ENCODE assay signal across 9 mouse cellular contexts in genomic region chr10:117209469-117209938, GRCm38 (mm10). TPM values are rescaled to one million over a fixed set of nuclear protein-coding genes. Genes with fewer than 3 reads are reported as not detected.
A peak's percentile ranks its signal among the peaks of the same experiment; 100 is the strongest.
DNase-seq lines count a peak whose midpoint lies in the region; ATAC-seq and TF ChIP-seq lines count a peak whose summit lies in the region.
"Had no signal": no experiment of that assay in that cellular context is flagged by ENCODE, and none has a peak within 500 bp of the region (broad histone marks: within the 10 kb centered on the region; RNA-seq: fewer than 3 reads in every experiment).

No protein-coding gene starts in this region.

- DNase-seq in thymus, adult 2 months = peak; percentile 40
- no peak for DNase-seq in thymus, adult 18-20 months
- peak; percentile 75 for DNase-seq in c-Kit-positive CD71-positive TER-119-positive erythroid progenitor cells, embryonic 14.5 days (ENCODE audit: low spot score)
- peak; percentile 87 for DNase-seq in forebrain, embryonic 14.5 days (ENCODE audit: low spot score)
- DNase-seq in liver, postnatal 0 days = peak; percentile 64
- DNase-seq in left cerebral cortex, postnatal 36 days (ENCODE audit: low spot score in 2 of 2) = no peak

- H3K9ac ChIP-seq in forebrain, embryonic 14.5 days (ENCODE audit: low read length) = peak overlapping the region; percentile 25; the same call in 1 of the 2 replicates
- H3K9ac ChIP-seq in intestine, embryonic 15.5 days = no peak overlapping the region
- H3K9ac ChIP-seq in liver, postnatal 0 days (replicated peaks) = no peak overlapping the region
- H3K9ac ChIP-seq in neural tube, embryonic 14.5 days (replicated peaks; ENCODE audit: low read depth, low read length) = no peak overlapping the region

- no peaks in the 10 kb centered on the region for H3K36me3 ChIP-seq in thymus, adult 2 months (ENCODE audit: control insufficient read depth, insufficient read depth, low read length)
- peaks cover 18% of the 10 kb centered on the region for H3K36me3 ChIP-seq in forebrain, embryonic 14.5 days (ENCODE audit: control insufficient read depth, insufficient read depth, low read length)
- peaks cover 7% of the 10 kb centered on the region; the same call in 1 of the 2 replicates for H3K36me3 ChIP-seq in intestine, embryonic 15.5 days
- H3K36me3 ChIP-seq in liver, postnatal 0 days (replicated peaks; ENCODE audit: insufficient read depth, low read length) = peaks cover under 1% of the 10 kb centered on the region
- H3K36me3 ChIP-seq in neural tube, embryonic 14.5 days (ENCODE audit: control insufficient read depth, insufficient read depth, low read length) = 0 out of 2 replicates have a peak, but pooled peaks cover 2% of the 10 kb centered on the region

- no peak overlapping the region for H3K27ac ChIP-seq in thymus, adult 2 months (ENCODE audit: control insufficient read depth, insufficient read depth, low read length)
- H3K27ac ChIP-seq in forebrain, embryonic 14.5 days (ENCODE audit: low read depth, low read length) = no peak overlapping the region
- no peak overlapping the region for H3K27ac ChIP-seq in intestine, embryonic 15.5 days
- H3K27ac ChIP-seq in liver, postnatal 0 days (ENCODE audit: low read depth) = no peak overlapping the region
- no peak overlapping the region for H3K27ac ChIP-seq in neural tube, embryonic 14.5 days (ENCODE audit: low read depth, low read length)

- peak overlapping the region; percentile 20; the same call in 1 of the 2 replicates for H3K4me3 ChIP-seq in thymus, adult 2 months (ENCODE audit: control insufficient read depth, insufficient read depth, low read length)
- H3K4me3 ChIP-seq in forebrain, embryonic 14.5 days (ENCODE audit: low read depth, low read length) = 0 out of 2 replicates have a peak overlapping the region, but pooled peaks have one; percentile 5
- peak overlapping the region; percentile 25; the same call in 1 of the 2 replicates for H3K4me3 ChIP-seq in intestine, embryonic 15.5 days (replicated peaks)
- no peak overlapping the region; the same call in 1 of the 2 replicates for H3K4me3 ChIP-seq in liver, postnatal 0 days (ENCODE audit: low read depth, low read length)
- H3K4me3 ChIP-seq in neural tube, embryonic 14.5 days (ENCODE audit: low read depth, low read length) = no peak overlapping the region

- H3K27me3 ChIP-seq in thymus, adult 2 months (ENCODE audit: control insufficient read depth, insufficient read depth, low read length) = no peaks in the 10 kb centered on the region
- no peaks in the 10 kb centered on the region for H3K27me3 ChIP-seq in forebrain, embryonic 14.5 days (replicated peaks; ENCODE audit: control insufficient read depth, insufficient read depth, low read length)
- H3K27me3 ChIP-seq in intestine, embryonic 15.5 days (replicated peaks) = no peaks in the 10 kb centered on the region
- no peaks in the 10 kb centered on the region for H3K27me3 ChIP-seq in liver, postnatal 0 days (ENCODE audit: insufficient read depth, low read length)
- H3K27me3 ChIP-seq in neural tube, embryonic 14.5 days (ENCODE audit: control insufficient read depth, insufficient read depth, low read length) = no peaks in the 10 kb centered on the region

- intact Hi-C loops in left cerebral cortex, postnatal 36 days (cut with DNase I) = loop anchor here (5.0 kb wide), 1 partner anchor 62 kb away; the partner anchor contains the start of gene Frs2

- H3K9me3 ChIP-seq in forebrain, embryonic 14.5 days (replicated peaks; ENCODE audit: control insufficient read depth, low read length) = no peaks in the 10 kb centered on the region
- no peaks in the 10 kb centered on the region for H3K9me3 ChIP-seq in intestine, embryonic 15.5 days
- no peaks in the 10 kb centered on the region for H3K9me3 ChIP-seq in liver, postnatal 0 days (ENCODE audit: low read length)
- H3K9me3 ChIP-seq in neural tube, embryonic 14.5 days (ENCODE audit: control insufficient read depth, low read length) = no peaks in the 10 kb centered on the region

- H3K4me2 ChIP-seq in forebrain, embryonic 14.5 days (ENCODE audit: low read length) = peak overlapping the region; percentile 39
- peak overlapping the region; percentile 59 for H3K4me2 ChIP-seq in intestine, embryonic 15.5 days (replicated peaks)
- H3K4me2 ChIP-seq in liver, postnatal 0 days (ENCODE audit: low read depth, low read length) = peak overlapping the region; percentile 63
- peak overlapping the region; percentile 44 for H3K4me2 ChIP-seq in neural tube, embryonic 14.5 days (ENCODE audit: low read depth, low read length)

- peaks cover 4% of the 10 kb centered on the region; the same call in 1 of the 2 replicates for H3K4me1 ChIP-seq in thymus, adult 2 months (replicated peaks; ENCODE audit: control insufficient read depth, insufficient read depth, low read length)
- H3K4me1 ChIP-seq in forebrain, embryonic 14.5 days (ENCODE audit: control insufficient read depth, insufficient read depth, low read length) = no peaks in the 10 kb centered on the region
- H3K4me1 ChIP-seq in intestine, embryonic 15.5 days (replicated peaks) = no peaks in the 10 kb centered on the region
- H3K4me1 ChIP-seq in liver, postnatal 0 days (ENCODE audit: insufficient read depth) = 0 out of 2 replicates have a peak, but pooled peaks cover 4% of the 10 kb centered on the region
- no peaks in the 10 kb centered on the region for H3K4me1 ChIP-seq in neural tube, embryonic 14.5 days (ENCODE audit: control insufficient read depth, insufficient read depth, low read length)

- no peak for TF ChIP-seq POLR2A in thymus, adult 2 months (IDR thresholded peaks at IDR 0.05; ENCODE audit: control insufficient read depth, extremely low read depth, insufficient read depth, low read length, poor library complexity)

- TF ChIP-seq EP300 in liver, postnatal 0 days (IDR thresholded peaks at IDR 0.05; ENCODE audit: low read depth) = no peak

- WGBS in thymus, adult 2 months = 18% methylated on average over 11 of the region's 11 CpGs
- WGBS in forebrain, embryonic 14.5 days = 15% methylated on average over 11 of the region's 11 CpGs
- WGBS in intestine, embryonic 15.5 days = 10% methylated on average over 11 of the region's 11 CpGs
- WGBS in liver, postnatal 0 days (ENCODE audit: insufficient replicate concordance) = 20% methylated on average over 11 of the region's 11 CpGs
- 20% methylated on average over 11 of the region's 11 CpGs for WGBS in neural tube, embryonic 14.5 days

- no peak for TF ChIP-seq CTCF in thymus, adult 2 months (IDR thresholded peaks at IDR 0.05; ENCODE audit: borderline replicate concordance, control insufficient read depth, extremely low read depth, insufficient read depth, low read length, poor library complexity)
- peak; percentile 86 for TF ChIP-seq CTCF in liver, postnatal 0 days (IDR thresholded peaks at IDR 0.05; ENCODE audit: low read depth)

- ATAC-seq in forebrain, embryonic 14.5 days = peak; percentile 78
- ATAC-seq in intestine, embryonic 15.5 days = peak; percentile 78
- peak; percentile 67 for ATAC-seq in liver, postnatal 0 days
- peak; percentile 65; the same call in 1 of the 2 replicates for ATAC-seq in neural tube, embryonic 14.5 days (ENCODE audit: low read depth)

RNA-seq across cellular contexts. Expression of gene Yeats4, which starts 14.8 kb away (rescaled TPM):
- polyA plus RNA-seq in thymus, adult 2 months (2012; rRNA removed) = 41.6 and 43.3 TPM in 2 replicates
- 128 and 143 TPM in 2 replicates for polyA plus RNA-seq in forebrain, embryonic 14.5 days (2014; fragmentation: Nextera tagmentation; extraction: Ambion mirVana)
- polyA plus RNA-seq in intestine, embryonic 15.5 days (2015; fragmentation: Nextera tagmentation; extraction: Ambion mirVana) = 62.5 and 64.9 TPM in 2 replicates
- polyA plus RNA-seq in liver, postnatal 0 days (2015; fragmentation: Nextera tagmentation; extraction: Ambion mirVana) = 31.2 and 32.2 TPM in 2 replicates
- 118 and 126 TPM in 2 replicates for polyA plus RNA-seq in neural tube, embryonic 14.5 days (2014; fragmentation: Nextera tagmentation; extraction: Ambion mirVana)
- 10 to 100 TPM; 50.7 to 54.0 TPM for total RNA-seq in left cerebral cortex, postnatal 36 days (2021)

RNA-seq across cellular contexts. Expression of gene 9530003J23Rik, which starts 29.0 kb away (rescaled TPM):
- not detected in 2 replicates for polyA plus RNA-seq in thymus, adult 2 months (2012; rRNA removed)
- polyA plus RNA-seq in forebrain, embryonic 14.5 days (2014; fragmentation: Nextera tagmentation; extraction: Ambion mirVana) = not detected in 2 replicates
- polyA plus RNA-seq in intestine, embryonic 15.5 days (2015; fragmentation: Nextera tagmentation; extraction: Ambion mirVana) = not detected in 2 replicates
- not detected in 2 replicates for polyA plus RNA-seq in liver, postnatal 0 days (2015; fragmentation: Nextera tagmentation; extraction: Ambion mirVana)
- polyA plus RNA-seq in neural tube, embryonic 14.5 days (2014; fragmentation: Nextera tagmentation; extraction: Ambion mirVana) = not detected in 2 replicates
- total RNA-seq in left cerebral cortex, postnatal 36 days (2021) = not detected
- total RNA-seq: layer of hippocampus, postnatal 36 days had no signal

Comparison
In these comparisons a context has a peak if more than half of its experiments do, and no peak if none do; other contexts are left out.
1. DNase-seq: peak in thymus, adult 2 months (single experiment), c-Kit-positive CD71-positive TER-119-positive erythroid progenitor cells, embryonic 14.5 days (single experiment), forebrain, embryonic 14.5 days (single experiment) and liver, postnatal 0 days (single experiment); none in thymus, adult 18-20 months (0 of 2) and left cerebral cortex, postnatal 36 days (0 of 2).
2. H3K4me3 ChIP-seq: peak in thymus, adult 2 months (single experiment), forebrain, embryonic 14.5 days (single experiment) and intestine, embryonic 15.5 days (single experiment); none in liver, postnatal 0 days (single experiment) and neural tube, embryonic 14.5 days (single experiment).
3. Peak in every context shown above with its lines, with median percentiles within 50 percentile points of each other: ATAC-seq and H3K4me2 ChIP-seq.